Mouse (Mus musculus): ENCODE measurements around the gene Ndufb8.

DNA sequence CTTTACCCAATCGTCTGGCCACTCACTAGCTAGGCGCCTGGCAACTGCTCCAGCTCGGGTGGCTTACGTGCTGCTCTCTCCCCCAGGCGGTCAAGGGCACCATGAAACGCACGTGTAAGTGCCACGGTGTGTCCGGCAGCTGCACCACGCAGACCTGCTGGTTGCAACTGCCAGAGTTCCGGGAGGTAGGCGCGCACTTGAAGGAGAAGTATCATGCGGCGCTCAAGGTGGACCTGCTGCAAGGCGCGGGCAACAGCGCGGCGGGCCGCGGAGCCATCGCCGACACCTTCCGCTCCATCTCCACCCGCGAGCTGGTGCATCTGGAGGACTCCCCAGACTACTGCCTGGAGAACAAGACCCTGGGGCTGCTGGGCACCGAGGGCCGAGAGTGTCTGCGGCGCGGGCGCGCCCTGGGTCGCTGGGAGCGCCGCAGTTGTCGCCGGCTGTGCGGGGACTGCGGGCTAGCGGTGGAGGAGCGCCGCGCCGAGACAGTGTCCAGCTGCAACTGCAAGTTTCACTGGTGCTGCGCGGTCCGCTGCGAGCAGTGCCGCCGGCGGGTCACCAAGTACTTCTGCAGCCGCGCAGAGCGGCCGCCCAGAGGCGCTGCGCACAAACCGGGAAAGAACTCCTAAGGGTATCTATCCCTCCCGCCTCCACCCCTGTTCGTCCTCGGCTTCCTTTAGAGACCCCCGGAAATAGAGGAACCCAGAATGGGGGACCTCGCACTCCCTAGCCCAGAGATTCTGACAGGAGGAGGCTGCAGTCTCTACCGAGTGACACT, 43.6 kb downstream of the Ndufb8 start:
- TF ChIP-seq CTCF (IDR thresholded peaks at IDR 0.05; ENCODE audit: extremely low read depth, insufficient read length, insufficient replicate concordance, low read depth, low read length) (no peak), POLR2A (IDR thresholded peaks at IDR 0.05; ENCODE audit: low read depth, low read length) (no peak)
